Mouse (Mus musculus) midbrain, embryonic 14.5 days (tissue): ENCODE results near the gene Max. TPM values are rescaled to one million over a fixed set of nuclear protein-coding genes. Genes with fewer than 3 reads are reported as not detected.

Source experiments
- ATAC-seq: fragments of 200-750 bp; cut with Nextera tagmentation; 2 replicates; pipeline ENCODE4 v1.8.0; 2017; ENCODE audit warnings: moderate number of reproducible peaks, moderate library complexity; ENCODE audit not compliant: low FRiP score, low TSS enrichment
- DNase-seq: peaks from one replicate; pipeline ENCODE4 v3.0.0-alpha.2; 2015
- H3K27ac ChIP-seq: fragments of 300-500 bp; sonication (generic); replicated peaks from 2 replicates; pipeline ENCODE4 v1.5.1; 2014; ENCODE audit warnings: mild to moderate bottlenecking, low read depth, low read length, moderate library complexity
- H3K27me3 ChIP-seq: fragments of 300-500 bp; sonication (generic); 2 replicates; pipeline ENCODE4 v1.6.1; 2014; ENCODE audit warnings: low read length, control low read depth, mixed read lengths; ENCODE audit not compliant: control insufficient read depth, insufficient read depth
- H3K36me3 ChIP-seq: fragments of 300-500 bp; sonication (generic); 2 replicates; pipeline ENCODE4 v1.6.1; 2014; ENCODE audit warnings: low read length, control low read depth; ENCODE audit not compliant: control insufficient read depth, insufficient read depth
- H3K4me1 ChIP-seq: fragments of 300-500 bp; sonication (generic); 2 replicates; pipeline ENCODE4 v1.6.1; 2014; ENCODE audit warnings: mild to moderate bottlenecking, antibody characterized with exemption, low read length, control low read depth; ENCODE audit not compliant: control insufficient read depth, insufficient read depth
- H3K4me2 ChIP-seq: fragments of 300-500 bp; sonication (generic); 2 replicates; pipeline ENCODE4 v1.6.1; 2014; ENCODE audit warnings: mild to moderate bottlenecking, low read length, moderate library complexity
- H3K4me3 ChIP-seq: fragments of 300-500 bp; sonication (generic); replicated peaks from 2 replicates; pipeline ENCODE4 v1.5.1; 2014; ENCODE audit warnings: low read depth, low read length
- H3K9ac ChIP-seq: fragments of 300-500 bp; sonication (generic); replicated peaks from 2 replicates; pipeline ENCODE4 v1.6.1; 2014; ENCODE audit warnings: mild to moderate bottlenecking, low read length, moderate library complexity
- H3K9me3 ChIP-seq: fragments of 300-500 bp; sonication (generic); 2 replicates; pipeline ENCODE4 v1.6.1; 2016; ENCODE audit warnings: low read length, control low read depth, mixed read lengths; ENCODE audit not compliant: control insufficient read depth
- WGBS: fragments of 180-500 bp; shearing (Covaris S2); extraction: QIAGEN DNeasy Blood & Tissue Kit; methylation state at CpG from one replicate; pipeline ENCODE4 v1.1.7; 2014; 5-methylcytosine and 5-hydroxymethylcytosine counted together
- polyA plus RNA-seq: library from polyadenylated mRNA; unstranded; fragments of >200 nt; fragmentation: Nextera tagmentation; extraction: Ambion mirVana; gene quantifications from 2 replicates; pipeline ENCODE4 v1.2.1, GENCODE M21; 2014

Max gene
- polyA plus RNA-seq, 1 experiment from 2014 or later = 52.5 TPM

- Histone ChIP-seq H3K27ac (no peak overlapping the region), H3K36me3 (peaks cover 31% of the 10 kb centered on the region), H3K4me3 (no peak overlapping the region), H3K9ac (no peak overlapping the region), H3K4me1 (no peaks in the 10 kb centered on the region), H3K4me2 (no peak overlapping the region), H3K9me3 (no peaks in the 10 kb centered on the region), H3K27me3 (no peaks in the 10 kb centered on the region)
- no peak for ATAC-seq
- DNase-seq = no peak
- WGBS = 87% methylated on average over 6 of the region's 6 CpGs
Measured at GRCm38 (mm10) chr12:76932688-76933060, 29.3 kb downstream of the Max start.

GRCm38 (mm10) chr12:76931739-76932687 lies 30.0 kb downstream of the Max start:
- Histone ChIP-seq H3K36me3 (peaks cover 26% of the 10 kb centered on the region), H3K4me2 (no peak overlapping the region), H3K27ac (no peak overlapping the region), H3K4me3 (no peak overlapping the region), H3K4me1 (no peaks in the 10 kb centered on the region), H3K9ac (no peak overlapping the region), H3K9me3 (no peaks in the 10 kb centered on the region), H3K27me3 (no peaks in the 10 kb centered on the region)
- ATAC-seq = no peak
- no peak for DNase-seq
- 84% methylated on average over 14 of the region's 14 CpGs for WGBS

DNA sequence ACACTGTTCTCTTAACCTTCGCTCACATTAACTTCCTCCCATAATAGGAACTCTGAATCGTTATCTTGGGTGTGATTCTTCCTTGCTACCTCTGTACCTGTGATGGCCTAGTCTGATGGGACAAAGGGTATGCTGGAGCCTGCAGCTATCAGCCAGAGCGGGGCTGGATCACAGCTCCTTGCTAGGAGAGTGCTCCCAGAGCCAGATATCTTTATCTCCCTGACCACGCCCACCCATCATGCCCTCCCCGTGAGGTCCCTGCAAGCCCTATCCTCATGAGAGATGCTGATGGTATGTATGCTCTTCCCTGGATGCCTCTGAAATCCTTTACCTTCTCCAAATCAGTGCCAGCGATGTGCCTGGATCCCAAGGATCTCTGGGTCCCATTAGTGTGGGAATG lies 31.8 kb downstream of the Max start:
- DNase-seq = no peak
- H3K4me3 ChIP-seq = no peak overlapping the region
- no peak overlapping the region for H3K9ac ChIP-seq
- ATAC-seq = no peak
- peaks cover 8% of the 10 kb centered on the region; the same call in 1 of the 2 replicates for H3K36me3 ChIP-seq
- 63% methylated on average over 6 of the region's 6 CpGs for WGBS
- no peaks in the 10 kb centered on the region for H3K9me3 ChIP-seq
- no peaks in the 10 kb centered on the region for H3K4me1 ChIP-seq
- no peaks in the 10 kb centered on the region for H3K27me3 ChIP-seq
- no peak overlapping the region for H3K4me2 ChIP-seq
- no peak overlapping the region for H3K27ac ChIP-seq

- H3K36me3 ChIP-seq = peaks cover 2% of the 10 kb centered on the region; the same call in 1 of the 2 replicates
- DNase-seq (no peak), ATAC-seq (no peak)
- H3K4me2 ChIP-seq = no peak overlapping the region
- no peak overlapping the region for H3K27ac ChIP-seq
- H3K4me3 ChIP-seq = no peak overlapping the region
- H3K4me1 ChIP-seq = no peaks in the 10 kb centered on the region
- no peaks in the 10 kb centered on the region for H3K9me3 ChIP-seq
- WGBS = 61% methylated on average over 10 of the region's 10 CpGs
- H3K27me3 ChIP-seq = no peaks in the 10 kb centered on the region
- no peak overlapping the region for H3K9ac ChIP-seq
Measured at GRCm38 (mm10) chr12:76927539-76927938, 34.5 kb downstream of the Max start.

DNA sequence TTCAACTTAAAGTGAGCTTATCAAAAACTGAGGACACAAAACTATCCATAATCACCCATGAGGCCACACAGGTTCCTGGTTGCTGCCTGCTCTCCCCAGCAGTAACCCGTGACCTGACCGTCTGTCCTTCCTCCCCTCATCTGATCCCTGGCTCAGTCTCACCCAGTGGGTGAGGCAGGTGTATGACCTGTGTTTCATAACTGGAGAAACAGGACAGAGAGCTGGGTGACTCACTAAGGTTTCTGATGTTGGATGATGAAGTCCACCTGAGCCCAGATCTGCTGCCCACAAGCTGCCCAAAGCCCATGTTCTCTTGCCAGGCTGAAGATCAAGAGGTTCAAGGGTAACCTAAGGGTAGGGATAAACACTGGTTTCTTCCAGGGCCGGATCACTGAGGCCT lies 35.0 kb downstream of the Max start:
- H3K4me3 ChIP-seq = no peak overlapping the region
- 87% methylated on average over 3 of the region's 3 CpGs for WGBS
- H3K36me3 ChIP-seq = peaks cover 2% of the 10 kb centered on the region; the same call in 1 of the 2 replicates
- H3K9me3 ChIP-seq = no peaks in the 10 kb centered on the region
- DNase-seq (no peak), ATAC-seq (no peak)
- no peaks in the 10 kb centered on the region for H3K27me3 ChIP-seq
- no peak overlapping the region for H3K4me2 ChIP-seq
- no peaks in the 10 kb centered on the region for H3K4me1 ChIP-seq
- no peak overlapping the region for H3K27ac ChIP-seq
- no peak overlapping the region for H3K9ac ChIP-seq

DNA sequence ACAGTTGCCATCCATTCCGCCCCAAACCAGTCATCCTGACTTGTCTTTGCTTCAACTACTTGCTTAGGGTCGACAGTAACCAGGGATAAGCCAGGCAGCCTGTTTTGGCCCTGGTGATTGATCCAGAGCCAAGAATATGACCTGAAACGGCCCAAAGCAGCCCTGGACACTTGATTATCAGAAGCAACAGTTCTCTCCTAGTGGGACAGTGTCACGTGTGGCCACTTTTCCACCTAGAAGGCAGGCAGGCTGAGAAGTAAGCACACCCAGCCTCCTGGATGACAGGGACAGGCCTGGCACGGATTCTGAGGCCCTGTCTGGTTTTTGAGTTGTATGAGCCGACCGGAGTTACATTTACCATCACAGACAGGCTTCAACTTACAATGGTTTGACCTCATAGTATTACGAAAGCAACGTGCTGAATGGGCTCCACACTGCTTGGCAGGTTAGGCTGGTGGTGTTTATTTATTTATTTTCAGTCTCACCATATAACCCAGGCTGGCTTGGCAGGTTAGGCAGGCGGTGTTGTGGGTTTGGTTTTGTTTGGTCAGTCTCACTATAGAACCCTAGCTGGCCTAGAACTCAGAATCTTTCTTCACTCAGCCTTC lies 35.6 kb downstream of the Max start:
- ATAC-seq = no peak
- Histone ChIP-seq H3K9me3 (no peaks in the 10 kb centered on the region), H3K9ac (no peak overlapping the region), H3K4me1 (no peaks in the 10 kb centered on the region), H3K4me2 (no peak overlapping the region), H3K4me3 (no peak overlapping the region), H3K36me3 (peaks cover 2% of the 10 kb centered on the region; the same call in 1 of the 2 replicates), H3K27me3 (no peaks in the 10 kb centered on the region), H3K27ac (no peak overlapping the region)
- 86% methylated on average over 10 of the region's 10 CpGs for WGBS
- DNase-seq = no peak

- H3K27me3 ChIP-seq = no peaks in the 10 kb centered on the region
- no peaks in the 10 kb centered on the region for H3K9me3 ChIP-seq
- 95% methylated on average over 10 of the region's 10 CpGs for WGBS
- peaks cover 14% of the 10 kb centered on the region for H3K36me3 ChIP-seq
- no peaks in the 10 kb centered on the region for H3K4me1 ChIP-seq
- no peak overlapping the region for H3K4me2 ChIP-seq
- H3K9ac ChIP-seq = no peak overlapping the region
- DNase-seq (no peak), ATAC-seq (no peak)
- no peak overlapping the region for H3K27ac ChIP-seq
- H3K4me3 ChIP-seq = no peak overlapping the region
Measured at GRCm38 (mm10) chr12:76924904-76925604, 36.9 kb downstream of the Max start.

DNA sequence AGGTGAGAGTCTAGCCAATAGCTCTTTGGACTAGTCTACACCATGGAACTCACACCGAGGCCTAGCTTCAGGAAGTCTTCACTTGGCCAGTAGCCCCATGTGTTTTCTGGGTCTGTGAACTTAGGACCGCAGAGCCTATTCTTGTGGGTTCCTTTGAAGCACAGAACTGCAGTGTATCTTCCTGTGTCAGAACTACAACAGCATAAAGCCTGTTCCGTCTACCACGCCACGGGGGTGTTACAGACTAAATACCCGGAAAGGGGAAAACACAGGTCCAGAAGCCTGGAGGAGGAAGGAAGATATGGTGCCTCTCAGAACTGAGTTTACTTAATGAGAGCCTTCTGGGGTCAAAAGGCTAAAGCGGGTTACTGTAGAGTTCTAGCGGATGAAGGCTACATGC lies 38.9 kb downstream of the Max start:
- 96% methylated on average over 8 of the region's 8 CpGs for WGBS
- DNase-seq (no peak), ATAC-seq (no peak)
- Histone ChIP-seq H3K27ac (no peak overlapping the region), H3K4me2 (no peak overlapping the region), H3K9ac (no peak overlapping the region), H3K4me1 (no peaks in the 10 kb centered on the region), H3K27me3 (no peaks in the 10 kb centered on the region), H3K9me3 (no peaks in the 10 kb centered on the region), H3K4me3 (no peak overlapping the region), H3K36me3 (peaks cover 14% of the 10 kb centered on the region; the same call in 1 of the 2 replicates)
